Mouse (Mus musculus) spleen, adult 18-20 months (tissue): ENCODE measurements around the gene Hist1h4c.

Experiments used
- DNase-seq, 2 experiments: peaks; one replicate each; pipeline ENCODE4 v3.0.0; 2022; ENCODE audit warnings: mixed read lengths in 2 of 2

Hist1h4c gene

GRCm38 (mm10) chr13:23698300-23698693 is at the start of gene Hist1h4c:
Gene Hist1h4c, minus strand, starts transcription at chr13:23698454.
- peak; percentile 95 to 98 for DNase-seq

GRCm38 (mm10) chr13:23747892-23748288 is 49.6 kb upstream of the Hist1h4c start:
- no peak for DNase-seq

GRCm38 (mm10) chr13:23747081-23747891 is 49.0 kb upstream of the Hist1h4c start:
- no peak for DNase-seq

GRCm38 (mm10) chr13:23746201-23747080 is 48.2 kb upstream of the Hist1h4c start, which contains the start of gene Hist1h2bb:
Gene Hist1h2bb, plus strand, starts transcription at chr13:23746734.
- DNase-seq: peak; percentile 62 to 66

GRCm38 (mm10) chr13:23745381-23746161 is 47.3 kb upstream of the Hist1h4c start, which contains the start of gene Hist1h3c:
Gene Hist1h3c, minus strand, starts transcription at chr13:23745602.
- peak; percentile 60 to 80 for DNase-seq

GRCm38 (mm10) chr13:23744421-23745380 is 46.4 kb upstream of the Hist1h4c start:
- DNase-seq: no peak

- DNase-seq: no peak
These were observed 45.7 kb upstream of the Hist1h4c start for GRCm38 (mm10) chr13:23743963-23744362.

GRCm38 (mm10) chr13:23743215-23743614 is 45.0 kb upstream of the Hist1h4c start:
- DNase-seq: no peak

GRCm38 (mm10) chr13:23742007-23742406 is 43.8 kb upstream of the Hist1h4c start:
- DNase-seq: no peak

GRCm38 (mm10) chr13:23740910-23741309 is 42.7 kb upstream of the Hist1h4c start:
- DNase-seq: no peak

GRCm38 (mm10) chr13:23740256-23740840 is 42.1 kb upstream of the Hist1h4c start:
- DNase-seq: no peak

GRCm38 (mm10) chr13:23739922-23740252 is 41.6 kb upstream of the Hist1h4c start:
- no peak for DNase-seq

GRCm38 (mm10) chr13:23739069-23739921 is 41.0 kb upstream of the Hist1h4c start:
- peak; percentile 79 to 89 for DNase-seq

GRCm38 (mm10) chr13:23738677-23739068 is 40.4 kb upstream of the Hist1h4c start, which contains the start of gene Hist1h1c:
Gene Hist1h1c, plus strand, starts transcription at chr13:23738808.
- peak; percentile 86 to 89 for DNase-seq

- DNase-seq: peak in 1 of 2 experiments; percentile 49
These were observed 39.8 kb upstream of the Hist1h4c start for GRCm38 (mm10) chr13:23738041-23738440.

GRCm38 (mm10) chr13:23737091-23737490 is 38.8 kb upstream of the Hist1h4c start:
- no peak for DNase-seq

- DNase-seq: no peak
These were observed 34.0 kb upstream of the Hist1h4c start for GRCm38 (mm10) chr13:23732156-23732804.

- no peak for DNase-seq
These were observed 32.2 kb upstream of the Hist1h4c start for GRCm38 (mm10) chr13:23730479-23730878.

- no peak for DNase-seq
These were observed 31.5 kb upstream of the Hist1h4c start for GRCm38 (mm10) chr13:23729706-23730105.

- no peak for DNase-seq
These were observed 30.9 kb upstream of the Hist1h4c start for GRCm38 (mm10) chr13:23729192-23729525.
